Mouse (Mus musculus): ENCODE measurements around the gene Sez6l. TPM values are rescaled to one million over a fixed set of nuclear protein-coding genes. Genes with fewer than 3 reads are reported as not detected.

Sez6l gene
- total RNA-seq, 1 experiment from 2014 or later, result 0.67 TPM

- no peak for ATAC-seq (replicated peaks; ENCODE audit: insufficient number of reproducible peaks, low FRiP score, low TSS enrichment, poor library complexity, severe bottlenecking)
These were observed 19.0 kb upstream of the Sez6l start for GRCm38 (mm10) chr5:112595701-112596632.

- ATAC-seq (replicated peaks; ENCODE audit: insufficient number of reproducible peaks, low FRiP score, low TSS enrichment, poor library complexity, severe bottlenecking), result no peak
These were observed 14.7 kb upstream of the Sez6l start for GRCm38 (mm10) chr5:112591706-112592105.

GRCm38 (mm10) chr5:112586071-112586470 is 9.1 kb upstream of the Sez6l start:
- no peak for ATAC-seq (replicated peaks; ENCODE audit: insufficient number of reproducible peaks, low FRiP score, low TSS enrichment, poor library complexity, severe bottlenecking)

- ATAC-seq (replicated peaks; ENCODE audit: insufficient number of reproducible peaks, low FRiP score, low TSS enrichment, poor library complexity, severe bottlenecking), result no peak
These were observed 7.3 kb upstream of the Sez6l start for GRCm38 (mm10) chr5:112584155-112584769.

- ATAC-seq (replicated peaks; ENCODE audit: insufficient number of reproducible peaks, low FRiP score, low TSS enrichment, poor library complexity, severe bottlenecking), result no peak
These were observed 6.3 kb upstream of the Sez6l start for GRCm38 (mm10) chr5:112583304-112583703.

- ATAC-seq (replicated peaks; ENCODE audit: insufficient number of reproducible peaks, low FRiP score, low TSS enrichment, poor library complexity, severe bottlenecking), result no peak
These were observed 765 bp upstream of the Sez6l start for GRCm38 (mm10) chr5:112577750-112578149.

GRCm38 (mm10) chr5:112576361-112576992 is 508 bp downstream of the Sez6l start:
- no peak for ATAC-seq (replicated peaks; ENCODE audit: insufficient number of reproducible peaks, low FRiP score, low TSS enrichment, poor library complexity, severe bottlenecking)

GRCm38 (mm10) chr5:112575151-112575915 is 1.7 kb downstream of the Sez6l start:
- no peak for ATAC-seq (replicated peaks; ENCODE audit: insufficient number of reproducible peaks, low FRiP score, low TSS enrichment, poor library complexity, severe bottlenecking)

GRCm38 (mm10) chr5:112573916-112574315 is 3.1 kb downstream of the Sez6l start:
- ATAC-seq (replicated peaks; ENCODE audit: insufficient number of reproducible peaks, low FRiP score, low TSS enrichment, poor library complexity, severe bottlenecking), result no peak

- no peak for ATAC-seq (replicated peaks; ENCODE audit: insufficient number of reproducible peaks, low FRiP score, low TSS enrichment, poor library complexity, severe bottlenecking)
These were observed 4.8 kb downstream of the Sez6l start for GRCm38 (mm10) chr5:112572217-112572616.

- no peak for ATAC-seq (replicated peaks; ENCODE audit: insufficient number of reproducible peaks, low FRiP score, low TSS enrichment, poor library complexity, severe bottlenecking)
These were observed 11.5 kb downstream of the Sez6l start for GRCm38 (mm10) chr5:112565489-112565888.

- no peak for ATAC-seq (replicated peaks; ENCODE audit: insufficient number of reproducible peaks, low FRiP score, low TSS enrichment, poor library complexity, severe bottlenecking)
These were observed 11.9 kb downstream of the Sez6l start for GRCm38 (mm10) chr5:112565083-112565482.

- ATAC-seq (replicated peaks; ENCODE audit: insufficient number of reproducible peaks, low FRiP score, low TSS enrichment, poor library complexity, severe bottlenecking), result no peak
These were observed 16.0 kb downstream of the Sez6l start for GRCm38 (mm10) chr5:112560869-112561499.

- no peak for ATAC-seq (replicated peaks; ENCODE audit: insufficient number of reproducible peaks, low FRiP score, low TSS enrichment, poor library complexity, severe bottlenecking)
These were observed 16.8 kb downstream of the Sez6l start for GRCm38 (mm10) chr5:112560139-112560538.

- no peak for ATAC-seq (replicated peaks; ENCODE audit: insufficient number of reproducible peaks, low FRiP score, low TSS enrichment, poor library complexity, severe bottlenecking)
These were observed 19.6 kb downstream of the Sez6l start for GRCm38 (mm10) chr5:112557396-112557795.

GRCm38 (mm10) chr5:112556640-112557039 is 20.3 kb downstream of the Sez6l start:
- ATAC-seq (replicated peaks; ENCODE audit: insufficient number of reproducible peaks, low FRiP score, low TSS enrichment, poor library complexity, severe bottlenecking), result no peak

GRCm38 (mm10) chr5:112554508-112554907 is 22.5 kb downstream of the Sez6l start:
- ATAC-seq (replicated peaks; ENCODE audit: insufficient number of reproducible peaks, low FRiP score, low TSS enrichment, poor library complexity, severe bottlenecking), result no peak

- ATAC-seq (replicated peaks; ENCODE audit: insufficient number of reproducible peaks, low FRiP score, low TSS enrichment, poor library complexity, severe bottlenecking), result no peak
These were observed 24.2 kb downstream of the Sez6l start for GRCm38 (mm10) chr5:112552786-112553185.
